Mouse (Mus musculus): Measurements from ENCODE around the gene Myh6.
A peak's percentile ranks its signal among the peaks of the same experiment; 100 is the strongest.
"Not testable (repeated sequence)": the region's sequence is repeated elsewhere in the genome, so short reads cannot be mapped to it uniquely, and the experiment has no call there.

Myh6 gene

GRCm38 (mm10) chr14:54966320-54966977, at the start of gene Myh6:
TSS of gene Myh6 (minus strand) at chr14:54966927.
- no peak for DNase-seq

GRCm38 (mm10) chr14:55015767-55016111, 49.0 kb upstream of the Myh6 start:
- no peak for DNase-seq

GRCm38 (mm10) chr14:55014991-55015766, 48.5 kb upstream of the Myh6 start, which contains the start of gene Ngdn:
TSS of gene Ngdn (plus strand) at chr14:55015454.
- peak; percentile 99 for DNase-seq

- DNase-seq = no peak
Observed at GRCm38 (mm10) chr14:55014591-55014990, 47.9 kb upstream of the Myh6 start.

GRCm38 (mm10) chr14:55011116-55011515, 44.4 kb upstream of the Myh6 start:
- no peak for DNase-seq

- DNase-seq = no peak
Observed at GRCm38 (mm10) chr14:55008417-55008816, 41.7 kb upstream of the Myh6 start.

- no peak for DNase-seq
Observed at GRCm38 (mm10) chr14:55007120-55007908, 40.6 kb upstream of the Myh6 start.

GRCm38 (mm10) chr14:55006541-55006940, 39.8 kb upstream of the Myh6 start:
- DNase-seq = no peak

- DNase-seq = no peak
Observed at GRCm38 (mm10) chr14:55005967-55006366, 39.2 kb upstream of the Myh6 start.

GRCm38 (mm10) chr14:55005506-55005905, 38.8 kb upstream of the Myh6 start:
- DNase-seq = no peak

- no peak for DNase-seq
Observed at GRCm38 (mm10) chr14:55003878-55004855, 37.4 kb upstream of the Myh6 start.

GRCm38 (mm10) chr14:55002687-55003120, 36.0 kb upstream of the Myh6 start:
- DNase-seq = no peak

GRCm38 (mm10) chr14:55001938-55002686, 35.4 kb upstream of the Myh6 start:
- DNase-seq = no peak

GRCm38 (mm10) chr14:55001446-55001845, 34.7 kb upstream of the Myh6 start:
- DNase-seq = no peak

- no peak for DNase-seq
Observed at GRCm38 (mm10) chr14:55000814-55001213, 34.1 kb upstream of the Myh6 start.

GRCm38 (mm10) chr14:54999868-55000267, 33.1 kb upstream of the Myh6 start:
- not testable (repeated sequence) for DNase-seq

GRCm38 (mm10) chr14:54998680-54999079, 32.0 kb upstream of the Myh6 start:
- DNase-seq = no peak

- DNase-seq = no peak
Observed at GRCm38 (mm10) chr14:54997297-54997696, 30.6 kb upstream of the Myh6 start.

- no peak for DNase-seq
Observed at GRCm38 (mm10) chr14:54996793-54997192, 30.1 kb upstream of the Myh6 start.

- no peak for DNase-seq
Observed at GRCm38 (mm10) chr14:54995457-54996138, 28.9 kb upstream of the Myh6 start.

GRCm38 (mm10) chr14:54994869-54995186, 28.1 kb upstream of the Myh6 start:
- DNase-seq = no peak

Measured in embryo, embryonic 11 days (tissue).